Mouse (Mus musculus) frontal cortex, adult 2 months (tissue): ENCODE measurements around the gene Pax5. TPM values are rescaled to one million over a fixed set of nuclear protein-coding genes. Genes with fewer than 3 reads are reported as not detected.

ENCODE experiments used
- DNase-seq, 2 experiments: peaks; one replicate each; pipeline ENCODE4 v3.0.0; 2022; ENCODE audit warnings: low spot score in 1 of 2; ENCODE audit errors: extremely low spot score in 1 of 2
- polyA plus RNA-seq: library from polyadenylated mRNA; depleted of rRNA; stranded (reverse); fragments of >200 nt; gene quantifications from 2 replicates; pipeline ENCODE4 v1.2.3, GENCODE M21; 2012; rRNA removed

Gene Pax5
- polyA plus RNA-seq, 1 experiment = 0.08 TPM

DNA sequence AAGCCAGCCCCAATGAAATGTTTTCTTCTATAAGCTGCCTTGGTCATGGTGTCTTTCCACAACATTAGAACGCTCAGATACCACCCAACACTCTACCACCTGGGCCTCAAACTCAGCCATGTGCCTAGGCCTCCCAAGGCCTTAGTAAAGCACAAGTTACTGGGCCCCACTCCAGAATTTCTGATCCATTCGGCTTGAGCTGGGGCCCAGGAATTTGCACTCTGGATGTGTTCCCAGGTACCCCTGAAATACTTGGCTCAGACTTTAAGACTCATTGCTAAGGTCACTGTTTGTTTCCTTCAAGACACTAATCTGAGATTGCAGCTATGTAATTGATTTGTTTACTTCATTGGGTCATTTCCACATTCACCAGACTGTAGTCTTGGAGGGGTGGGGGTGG, 214.5 kb downstream of the Pax5 start:
- DNase-seq = no peak

DNA sequence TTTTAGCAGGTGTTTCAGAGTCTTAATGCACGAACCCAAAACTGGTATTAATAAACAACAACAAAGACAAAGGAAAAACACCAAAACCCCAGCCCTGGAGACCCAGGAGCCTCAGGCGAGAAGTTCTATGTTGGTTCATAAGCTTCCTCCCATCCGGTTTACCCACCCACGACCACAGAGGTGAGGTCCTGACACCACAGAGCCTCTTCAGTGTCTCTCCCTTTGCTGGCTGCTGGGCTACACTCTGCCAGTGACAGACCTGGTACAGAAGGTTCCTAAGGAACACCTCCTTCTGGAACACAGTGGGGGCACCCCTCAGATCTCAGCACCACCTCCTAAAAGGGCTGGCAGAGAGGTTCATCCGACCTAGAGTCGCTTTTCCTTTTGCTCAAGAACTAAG, 216.5 kb downstream of the Pax5 start:
- DNase-seq = no peak

GRCm38 (mm10) chr4:44490872-44491271, 219.4 kb downstream of the Pax5 start:
- no peak for DNase-seq

GRCm38 (mm10) chr4:44488702-44489101, 221.6 kb downstream of the Pax5 start:
- DNase-seq = no peak

DNA sequence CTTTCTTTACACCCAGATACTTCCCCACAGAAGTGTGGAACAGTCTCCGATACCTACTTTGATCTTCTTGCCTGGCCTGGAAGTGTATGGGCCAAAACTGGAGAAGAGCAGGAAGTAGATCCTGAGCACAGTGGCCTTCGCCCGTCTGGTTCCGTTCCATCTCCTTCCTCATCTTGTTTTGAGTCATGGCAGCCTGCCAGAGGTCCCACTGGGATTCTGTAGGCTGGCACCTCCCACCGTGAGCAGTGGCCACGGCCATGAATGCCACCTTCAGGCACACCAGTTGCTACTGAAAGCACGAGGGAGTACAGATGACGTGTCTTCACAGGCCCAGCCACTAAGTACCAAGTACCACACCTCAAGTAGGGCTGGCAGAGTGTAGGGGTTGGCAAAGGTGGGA, 222.1 kb downstream of the Pax5 start:
- no peak for DNase-seq

GRCm38 (mm10) chr4:44482851-44483250, 227.4 kb downstream of the Pax5 start:
- DNase-seq = no peak

- no peak for DNase-seq
Observed at GRCm38 (mm10) chr4:44479755-44480154, 230.5 kb downstream of the Pax5 start.

Other genes with a start within 250 kb of the Pax5 start
- 69.6 and 73.2 TPM in 2 replicates for gene Zcchc7, start 45.4 kb upstream of the Pax5 start, polyA plus RNA-seq